Mouse (Mus musculus): Measurements from ENCODE around the gene Fto.

GRCm38 (mm10) chr8:91524865-91525250 lies 211.5 kb downstream of the Fto start:
- TF ChIP-seq CTCF (IDR thresholded peaks at IDR 0.05; ENCODE audit: low read depth): no peak
- no peak for TF ChIP-seq EP300 (IDR thresholded peaks at IDR 0.05; ENCODE audit: low read depth)
